Mouse (Mus musculus): ENCODE data around the gene Hspg2.
"Not testable (repeated sequence)": the region's sequence is repeated elsewhere in the genome, so short reads cannot be mapped to it uniquely, and the experiment has no call there.

Gene Hspg2

GRCm38 (mm10) chr4:137574469-137574868, 105.9 kb downstream of the Hspg2 start, which contains the start of gene Ldlrad2:
Gene Ldlrad2 (minus strand): TSS chr4:137574569.
- no peak for DNase-seq (ENCODE audit: low spot score in 2 of 2)

GRCm38 (mm10) chr4:137577486-137577885, 108.9 kb downstream of the Hspg2 start:
- DNase-seq (ENCODE audit: low spot score in 2 of 2), result no peak

GRCm38 (mm10) chr4:137578181-137578845, 109.7 kb downstream of the Hspg2 start:
- peak; percentile 24 to 48 for DNase-seq (ENCODE audit: low spot score in 2 of 2)

GRCm38 (mm10) chr4:137579789-137580188, 111.2 kb downstream of the Hspg2 start:
- no peak for DNase-seq (ENCODE audit: low spot score in 2 of 2)

GRCm38 (mm10) chr4:137580299-137580698, 111.7 kb downstream of the Hspg2 start:
- no peak for DNase-seq (ENCODE audit: low spot score in 2 of 2)

GRCm38 (mm10) chr4:137581815-137582214, 113.2 kb downstream of the Hspg2 start:
- DNase-seq (ENCODE audit: low spot score in 2 of 2), result no peak

- DNase-seq (ENCODE audit: low spot score in 2 of 2), result not testable (repeated sequence)
Measured at GRCm38 (mm10) chr4:137589095-137589494, 120.5 kb downstream of the Hspg2 start.

- DNase-seq (ENCODE audit: low spot score in 2 of 2), result no peak
Measured at GRCm38 (mm10) chr4:137589586-137589985, 121.0 kb downstream of the Hspg2 start.

- no peak for DNase-seq (ENCODE audit: low spot score in 2 of 2)
Measured at GRCm38 (mm10) chr4:137590961-137591360, 122.4 kb downstream of the Hspg2 start.

- DNase-seq (ENCODE audit: low spot score in 2 of 2), result peak; percentile 94 to 97
Measured at GRCm38 (mm10) chr4:137593601-137594495, 125.3 kb downstream of the Hspg2 start, which contains the start of gene Usp48. Gene Usp48 (plus strand): TSS chr4:137593755.

GRCm38 (mm10) chr4:137594496-137595270, 126.1 kb downstream of the Hspg2 start:
- no peak for DNase-seq (ENCODE audit: low spot score in 2 of 2)

- no peak for DNase-seq (ENCODE audit: low spot score in 2 of 2)
Measured at GRCm38 (mm10) chr4:137597098-137597630, 128.6 kb downstream of the Hspg2 start.

GRCm38 (mm10) chr4:137598577-137598976, 130.0 kb downstream of the Hspg2 start:
- no peak for DNase-seq (ENCODE audit: low spot score in 2 of 2)

GRCm38 (mm10) chr4:137603449-137604171, 135.0 kb downstream of the Hspg2 start:
- no peak for DNase-seq (ENCODE audit: low spot score in 2 of 2)

GRCm38 (mm10) chr4:137607023-137607422, 138.5 kb downstream of the Hspg2 start:
- DNase-seq (ENCODE audit: low spot score in 2 of 2), result no peak

GRCm38 (mm10) chr4:137609281-137609680, 140.7 kb downstream of the Hspg2 start:
- no peak for DNase-seq (ENCODE audit: low spot score in 2 of 2)

GRCm38 (mm10) chr4:137609702-137610101, 141.1 kb downstream of the Hspg2 start:
- no peak for DNase-seq (ENCODE audit: low spot score in 2 of 2)

- no peak for DNase-seq (ENCODE audit: low spot score in 2 of 2)
Measured at GRCm38 (mm10) chr4:137610256-137610655, 141.7 kb downstream of the Hspg2 start.

Data from urinary bladder, adult 18-20 months (tissue).